Mouse (Mus musculus): ENCODE data around the gene Bmp4. TPM values are rescaled to one million over a fixed set of nuclear protein-coding genes. Genes with fewer than 3 reads are reported as not detected.

Gene Bmp4
- polyA plus RNA-seq, 1 experiment from 2014 or later: 14.0 TPM

DNA sequence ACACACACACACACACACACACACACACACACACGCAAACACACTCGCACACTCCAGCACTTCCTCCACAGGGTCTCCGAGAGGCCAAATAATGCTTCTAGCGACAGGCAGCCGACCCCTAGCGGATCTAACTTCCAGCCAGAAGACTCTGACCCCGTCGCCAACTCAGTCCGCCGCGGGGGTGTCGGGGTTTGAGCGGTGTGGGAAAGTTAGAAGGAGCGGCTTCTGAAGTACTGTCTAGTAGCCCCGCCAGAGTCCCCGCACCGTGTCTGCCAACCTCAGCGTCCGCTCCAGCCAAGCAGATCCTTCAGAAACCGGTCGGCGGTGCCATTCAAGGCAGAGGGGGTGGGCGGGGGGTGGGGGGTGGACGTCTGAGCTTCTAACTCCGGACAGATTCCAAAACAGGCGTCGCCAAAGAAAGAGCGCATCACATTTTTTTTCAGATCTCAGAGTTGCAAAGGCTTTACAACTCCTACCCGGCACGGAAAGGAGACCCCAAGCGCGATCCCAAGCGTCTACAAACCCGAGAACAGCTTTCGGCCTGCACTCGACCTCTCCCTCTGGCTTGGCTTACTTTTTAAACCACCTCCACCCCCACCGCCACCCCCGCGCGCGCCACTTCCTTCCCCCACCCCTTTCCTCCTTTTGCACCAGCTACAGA, 2.5 kb downstream of the Bmp4 start:
- Histone ChIP-seq H3K4me3 (ENCODE audit: low read length) (peak overlapping the region; percentile 59), H3K27ac (ENCODE audit: low read length) (peak overlapping the region; percentile 80), H3K9me3 (replicated peaks; ENCODE audit: control insufficient read depth, low read length) (no peaks in the 10 kb centered on the region), H3K9ac (ENCODE audit: low read length) (peak overlapping the region; percentile 69), H3K4me1 (ENCODE audit: control insufficient read depth, insufficient read depth, low read length) (peaks cover 17% of the 10 kb centered on the region; the same call in 1 of the 2 replicates), H3K27me3 (ENCODE audit: control insufficient read depth, insufficient read depth, low read length) (peaks cover 26% of the 10 kb centered on the region), H3K4me2 (ENCODE audit: low read depth, low read length) (peak overlapping the region; percentile 86), H3K36me3 (ENCODE audit: control insufficient read depth, insufficient read depth) (no peaks in the 10 kb centered on the region)
- ATAC-seq (replicated peaks; ENCODE audit: extremely low read depth, insufficient read depth, low FRiP score): 0 out of 2 replicates have a peak, but pooled peaks have one; percentile 2
- under 1% methylated on average over 41 of the region's 41 CpGs for WGBS

DNA sequence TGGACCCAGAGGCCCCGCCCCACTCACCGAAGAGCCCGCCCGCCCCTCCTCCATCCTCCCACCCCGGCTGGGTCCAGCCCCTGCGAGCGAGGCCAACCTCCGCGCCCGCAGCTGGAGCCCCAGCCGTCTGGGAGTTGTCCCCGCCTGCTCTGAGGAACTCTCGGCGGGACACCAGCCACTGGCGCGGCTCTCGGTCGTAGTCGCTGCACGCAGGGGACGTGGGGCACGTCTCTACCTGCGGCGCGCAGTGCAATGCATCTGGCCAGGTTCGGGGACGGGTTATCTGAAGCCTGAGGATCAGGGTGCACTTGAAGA, 3.2 kb downstream of the Bmp4 start:
- no peaks in the 10 kb centered on the region for H3K9me3 ChIP-seq (replicated peaks; ENCODE audit: control insufficient read depth, low read length)
- H3K4me2 ChIP-seq (ENCODE audit: low read depth, low read length): peak overlapping the region; percentile 86
- peak overlapping the region; percentile 59 for H3K4me3 ChIP-seq (ENCODE audit: low read length)
- H3K4me1 ChIP-seq (ENCODE audit: control insufficient read depth, insufficient read depth, low read length): peaks cover 17% of the 10 kb centered on the region; the same call in 1 of the 2 replicates
- H3K36me3 ChIP-seq (ENCODE audit: control insufficient read depth, insufficient read depth): no peaks in the 10 kb centered on the region
- peak; percentile 90 for ATAC-seq (replicated peaks; ENCODE audit: extremely low read depth, insufficient read depth, low FRiP score)
- under 1% methylated on average over 27 of the region's 27 CpGs for WGBS
- H3K9ac ChIP-seq (ENCODE audit: low read length): peak overlapping the region; percentile 69
- peaks cover 24% of the 10 kb centered on the region for H3K27me3 ChIP-seq (ENCODE audit: control insufficient read depth, insufficient read depth, low read length)
- H3K27ac ChIP-seq (ENCODE audit: low read length): peak overlapping the region; percentile 80

DNA sequence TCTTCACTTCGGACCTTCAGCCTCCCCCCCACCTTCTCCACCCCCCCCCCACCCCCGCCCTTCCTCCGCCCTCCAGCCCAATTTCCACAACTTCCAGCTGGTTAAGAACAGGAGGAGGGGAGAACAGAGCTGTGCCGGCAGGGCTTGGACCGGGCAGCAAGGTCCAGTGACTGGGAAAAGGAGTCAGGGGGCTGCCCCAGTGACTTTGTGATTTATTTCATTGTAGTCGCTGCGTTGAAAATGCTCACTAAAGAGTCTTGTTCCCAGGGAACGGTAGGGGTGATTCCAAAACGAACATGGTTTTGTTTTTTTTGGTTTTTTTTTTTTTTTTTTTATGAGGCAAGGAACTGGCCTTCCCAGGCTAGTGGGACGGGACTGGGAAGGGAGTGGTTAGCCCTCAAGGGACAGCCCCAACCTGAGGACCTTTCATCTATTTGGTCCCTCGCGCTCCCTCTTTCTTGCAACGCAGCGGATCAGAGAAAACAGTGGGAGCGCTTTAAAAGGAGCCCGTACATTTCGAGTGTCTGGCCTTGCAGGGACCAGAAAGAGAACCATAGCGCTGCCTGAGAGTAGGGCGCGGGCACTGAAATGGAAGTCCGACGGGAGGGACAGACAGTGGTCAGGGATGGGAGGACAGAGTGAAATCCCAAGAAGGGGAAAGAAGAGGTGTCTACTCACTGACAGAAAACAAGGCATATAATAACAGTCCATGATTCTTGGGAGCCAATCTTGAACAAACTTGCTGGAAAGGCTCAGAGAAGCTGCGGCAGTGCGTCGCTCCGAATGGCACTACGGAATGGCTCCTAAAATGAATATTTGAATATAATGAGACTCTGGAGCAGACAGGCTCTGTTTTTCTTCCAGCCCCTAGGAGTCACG, 3.8 kb downstream of the Bmp4 start:
- H3K27ac ChIP-seq (ENCODE audit: low read length): peak overlapping the region; percentile 38
- H3K36me3 ChIP-seq (ENCODE audit: control insufficient read depth, insufficient read depth): no peaks in the 10 kb centered on the region
- H3K27me3 ChIP-seq (ENCODE audit: control insufficient read depth, insufficient read depth, low read length): peaks cover 20% of the 10 kb centered on the region
- no peaks in the 10 kb centered on the region for H3K9me3 ChIP-seq (replicated peaks; ENCODE audit: control insufficient read depth, low read length)
- peaks cover 17% of the 10 kb centered on the region for H3K4me1 ChIP-seq (ENCODE audit: control insufficient read depth, insufficient read depth, low read length)
- peak overlapping the region; percentile 67 for H3K9ac ChIP-seq (ENCODE audit: low read length)
- peak overlapping the region; percentile 86 for H3K4me2 ChIP-seq (ENCODE audit: low read depth, low read length)
- no peak for ATAC-seq (replicated peaks; ENCODE audit: extremely low read depth, insufficient read depth, low FRiP score)
- peak overlapping the region; percentile 59 for H3K4me3 ChIP-seq (ENCODE audit: low read length)
- under 1% methylated on average over 28 of the region's 28 CpGs for WGBS

DNA sequence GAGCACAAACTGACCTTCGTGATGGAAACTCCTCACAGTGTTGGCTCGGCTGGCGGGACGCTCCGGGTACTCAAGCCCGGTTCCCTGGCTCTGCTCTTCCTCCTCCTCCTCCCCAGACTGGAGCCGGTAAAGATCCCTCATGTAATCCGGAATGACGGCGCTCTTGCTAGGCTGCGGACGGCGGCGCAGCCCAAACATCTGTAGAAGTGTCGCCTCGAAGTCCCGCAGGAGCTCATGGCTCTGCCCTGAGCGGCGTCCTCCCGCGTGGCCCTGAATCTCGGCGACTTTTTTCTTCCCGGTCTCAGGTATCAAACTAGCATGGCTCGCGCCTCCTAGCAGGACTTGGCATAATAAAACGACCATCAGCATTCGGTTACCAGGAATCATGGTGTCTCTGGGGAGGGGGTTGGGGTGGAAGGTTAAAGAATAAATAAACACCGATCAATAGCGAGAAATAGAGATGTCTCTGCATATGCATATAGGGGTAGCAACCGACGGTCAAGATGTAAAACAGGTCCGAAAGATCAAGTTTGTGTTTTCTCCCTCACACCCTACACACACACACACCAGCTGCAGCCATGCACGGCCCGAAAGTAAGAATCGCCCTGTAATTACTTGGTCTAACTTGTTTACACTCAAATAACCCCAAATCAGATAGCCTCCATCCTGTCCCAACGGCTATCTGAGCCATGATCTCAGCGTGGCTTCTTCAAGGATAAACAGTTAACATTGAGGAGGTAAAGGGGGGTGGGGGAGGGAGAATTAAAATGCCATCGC, 4.6 kb downstream of the Bmp4 start:
- Histone ChIP-seq H3K9me3 (replicated peaks; ENCODE audit: control insufficient read depth, low read length) (no peaks in the 10 kb centered on the region), H3K27ac (ENCODE audit: low read length) (no peak overlapping the region), H3K4me2 (ENCODE audit: low read depth, low read length) (peak overlapping the region; percentile 86), H3K4me3 (ENCODE audit: low read length) (peak overlapping the region; percentile 59), H3K27me3 (ENCODE audit: control insufficient read depth, insufficient read depth, low read length) (peaks cover 14% of the 10 kb centered on the region), H3K4me1 (ENCODE audit: control insufficient read depth, insufficient read depth, low read length) (peaks cover 22% of the 10 kb centered on the region), H3K9ac (ENCODE audit: low read length) (peak overlapping the region; percentile 67), H3K36me3 (ENCODE audit: control insufficient read depth, insufficient read depth) (no peaks in the 10 kb centered on the region)
- WGBS: under 1% methylated on average over 39 of the region's 39 CpGs
- ATAC-seq (replicated peaks; ENCODE audit: extremely low read depth, insufficient read depth, low FRiP score): no peak

DNA sequence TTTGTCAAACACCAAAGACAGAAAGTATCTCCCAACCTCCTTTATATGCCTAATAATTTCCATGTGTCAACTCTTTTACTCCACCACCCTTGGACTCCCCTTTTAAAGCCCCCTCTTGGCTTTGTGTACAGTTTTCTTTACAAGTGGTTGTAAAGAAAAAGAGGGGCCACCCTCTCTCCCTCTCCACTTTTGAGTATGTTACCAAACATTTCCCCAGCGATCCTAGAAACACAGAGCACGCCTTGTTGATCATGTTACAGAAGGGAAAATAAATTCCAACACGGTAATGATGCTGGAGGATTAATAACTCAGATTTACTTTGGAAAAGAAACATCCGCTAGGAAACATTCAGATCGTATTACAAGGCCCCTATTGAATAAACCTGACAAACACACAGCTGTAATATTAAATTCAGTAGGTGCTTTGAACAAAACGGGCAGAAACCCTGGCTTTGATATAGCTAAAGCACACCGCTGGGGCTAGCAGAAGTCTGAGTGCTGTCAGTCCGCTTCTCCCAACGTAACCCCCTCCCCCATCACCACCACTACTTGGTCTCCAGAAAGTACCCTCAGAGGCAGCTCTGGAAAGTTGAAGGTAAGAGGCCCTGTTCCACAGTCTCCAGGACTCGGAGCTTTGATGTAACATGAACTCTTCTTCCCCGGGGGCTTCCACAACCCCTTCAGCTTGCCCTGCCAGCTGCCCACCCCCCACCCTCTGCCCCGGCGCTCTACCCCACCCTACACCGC, 5.3 kb downstream of the Bmp4 start:
- no peaks in the 10 kb centered on the region for H3K9me3 ChIP-seq (replicated peaks; ENCODE audit: control insufficient read depth, low read length)
- 29% methylated on average over 14 of the region's 14 CpGs for WGBS
- ATAC-seq (replicated peaks; ENCODE audit: extremely low read depth, insufficient read depth, low FRiP score): no peak
- peaks cover 8% of the 10 kb centered on the region for H3K27me3 ChIP-seq (ENCODE audit: control insufficient read depth, insufficient read depth, low read length)
- peak overlapping the region; percentile 86 for H3K4me2 ChIP-seq (ENCODE audit: low read depth, low read length)
- peak overlapping the region; percentile 59 for H3K4me3 ChIP-seq (ENCODE audit: low read length)
- no peak overlapping the region for H3K27ac ChIP-seq (ENCODE audit: low read length)
- peaks cover 25% of the 10 kb centered on the region for H3K4me1 ChIP-seq (ENCODE audit: control insufficient read depth, insufficient read depth, low read length)
- no peaks in the 10 kb centered on the region for H3K36me3 ChIP-seq (ENCODE audit: control insufficient read depth, insufficient read depth)
- H3K9ac ChIP-seq (ENCODE audit: low read length): peak overlapping the region; percentile 66

GRCm38 (mm10) chr14:46381457-46381856, 9.0 kb downstream of the Bmp4 start:
- no peaks in the 10 kb centered on the region for H3K36me3 ChIP-seq (ENCODE audit: control insufficient read depth, insufficient read depth)
- ATAC-seq (replicated peaks; ENCODE audit: extremely low read depth, insufficient read depth, low FRiP score): no peak
- H3K9ac ChIP-seq (ENCODE audit: low read length): no peak overlapping the region
- no peaks in the 10 kb centered on the region for H3K9me3 ChIP-seq (replicated peaks; ENCODE audit: control insufficient read depth, low read length)
- H3K4me3 ChIP-seq (ENCODE audit: low read length): no peak overlapping the region
- H3K4me1 ChIP-seq (ENCODE audit: control insufficient read depth, insufficient read depth, low read length): peaks cover 18% of the 10 kb centered on the region
- no peaks in the 10 kb centered on the region; the same call in 1 of the 2 replicates for H3K27me3 ChIP-seq (ENCODE audit: control insufficient read depth, insufficient read depth, low read length)
- no peak overlapping the region for H3K27ac ChIP-seq (ENCODE audit: low read length)
- H3K4me2 ChIP-seq (ENCODE audit: low read depth, low read length): no peak overlapping the region
- WGBS: 54% methylated on average over 6 of the region's 6 CpGs

DNA sequence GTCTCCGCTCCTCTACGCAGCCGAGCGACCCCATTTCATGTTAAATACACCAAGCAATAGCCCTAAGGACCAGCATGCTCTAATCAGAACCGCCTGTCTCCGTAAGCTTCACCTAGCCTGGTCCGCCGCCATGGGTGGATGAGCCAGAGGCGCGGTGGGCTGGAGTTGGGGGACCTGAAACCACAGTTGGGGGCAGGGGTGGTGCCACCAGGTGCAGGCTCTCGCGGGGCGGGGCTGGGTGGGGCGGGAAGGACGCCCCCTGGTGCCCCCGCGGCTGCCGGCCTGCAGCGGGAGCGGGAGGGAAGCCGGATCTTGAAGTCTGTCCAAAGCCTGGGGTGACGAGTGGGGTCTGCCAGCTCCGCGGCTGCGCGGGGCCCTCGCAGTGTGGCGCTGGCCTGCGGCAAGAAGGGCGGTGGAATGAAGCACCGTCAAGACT, 10.2 kb downstream of the Bmp4 start:
- Histone ChIP-seq H3K36me3 (ENCODE audit: control insufficient read depth, insufficient read depth) (no peaks in the 10 kb centered on the region), H3K27ac (ENCODE audit: low read length) (no peak overlapping the region), H3K4me3 (ENCODE audit: low read length) (peak overlapping the region; percentile 49), H3K4me2 (ENCODE audit: low read depth, low read length) (peak overlapping the region; percentile 84), H3K4me1 (ENCODE audit: control insufficient read depth, insufficient read depth, low read length) (peaks cover 15% of the 10 kb centered on the region), H3K27me3 (ENCODE audit: control insufficient read depth, insufficient read depth, low read length) (no peaks in the 10 kb centered on the region; the same call in 1 of the 2 replicates), H3K9me3 (replicated peaks; ENCODE audit: control insufficient read depth, low read length) (no peaks in the 10 kb centered on the region), H3K9ac (ENCODE audit: low read length) (peak overlapping the region; percentile 63)
- WGBS: 9% methylated on average over 31 of the region's 31 CpGs
- peak; percentile 55; the same call in 1 of the 2 replicates for ATAC-seq (replicated peaks; ENCODE audit: extremely low read depth, insufficient read depth, low FRiP score)

DNA sequence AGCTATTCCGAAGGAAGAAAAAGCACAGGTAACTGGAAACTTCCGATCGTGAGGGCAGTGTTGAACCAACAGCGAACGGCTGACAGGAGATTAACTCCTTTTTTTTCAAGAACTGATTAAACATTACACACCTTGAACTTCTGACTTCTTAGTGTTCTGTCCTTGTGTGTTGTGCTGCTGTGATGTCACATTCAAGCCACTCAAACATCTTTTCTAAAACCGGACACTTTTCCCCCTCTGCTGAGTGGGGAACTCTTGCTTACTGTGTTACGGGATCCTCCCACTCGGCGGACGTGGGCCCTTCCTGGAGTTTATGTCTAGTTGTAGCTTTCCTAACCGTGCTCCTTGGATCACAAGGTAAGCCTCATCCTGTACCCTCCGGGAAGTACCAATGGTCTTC, 11.2 kb downstream of the Bmp4 start, which contains the start of gene Gm15217:
Gene Gm15217, plus strand, starts transcription at position 130 of the 400 bp plus-strand sequence.
- Histone ChIP-seq H3K9me3 (replicated peaks; ENCODE audit: control insufficient read depth, low read length) (no peaks in the 10 kb centered on the region), H3K27me3 (ENCODE audit: control insufficient read depth, insufficient read depth, low read length) (no peaks in the 10 kb centered on the region; the same call in 1 of the 2 replicates), H3K4me2 (ENCODE audit: low read depth, low read length) (peak within 1 kb of the TSS; percentile 84), H3K9ac (ENCODE audit: low read length) (peak within 1 kb of the TSS; percentile 63), H3K27ac (ENCODE audit: low read length) (no peak within 1 kb of the TSS), H3K4me3 (ENCODE audit: low read length) (peak within 1 kb of the TSS; percentile 49), H3K4me1 (ENCODE audit: control insufficient read depth, insufficient read depth, low read length) (peaks cover 14% of the 10 kb centered on the region), H3K36me3 (ENCODE audit: control insufficient read depth, insufficient read depth) (no peaks in the 10 kb centered on the region)
- no peak for ATAC-seq (replicated peaks; ENCODE audit: extremely low read depth, insufficient read depth, low FRiP score)
- WGBS: 84% methylated on average over 12 of the region's 12 CpGs
